Mouse (Mus musculus) c-Kit-positive CD71-negative TER-119-negative erythroid progenitor cells, embryonic 14.5 days (primary cell): Measurements from ENCODE around the gene Vmn2r16.

ENCODE experiments used
- DNase-seq: peaks from one replicate; pipeline ENCODE4 v3.0.0-alpha.2; 2013; ENCODE audit warnings: low read depth

Vmn2r16 gene

DNA sequence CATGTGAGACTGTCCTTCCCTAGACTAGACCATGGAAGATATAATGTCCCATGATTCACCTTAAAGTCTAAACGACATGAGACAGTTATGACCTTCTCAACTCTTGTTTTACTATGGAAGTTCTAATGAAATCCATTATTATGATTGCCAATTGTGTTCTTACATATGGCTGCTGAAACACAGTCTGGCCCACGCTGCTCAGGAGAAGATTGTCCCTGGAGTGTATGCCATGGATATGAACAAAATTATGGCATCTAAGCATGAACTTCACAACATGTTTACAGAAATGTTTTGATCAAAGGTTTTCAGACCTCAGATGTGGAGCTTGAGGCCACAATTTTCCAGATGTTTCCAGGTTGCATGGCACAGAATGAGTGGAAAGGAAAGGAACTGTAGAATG, at the start of gene Vmn2r16:
Gene Vmn2r16, plus strand, starts transcription at position 301 of the 400 bp plus-strand sequence.
- DNase-seq, result no peak

DNA sequence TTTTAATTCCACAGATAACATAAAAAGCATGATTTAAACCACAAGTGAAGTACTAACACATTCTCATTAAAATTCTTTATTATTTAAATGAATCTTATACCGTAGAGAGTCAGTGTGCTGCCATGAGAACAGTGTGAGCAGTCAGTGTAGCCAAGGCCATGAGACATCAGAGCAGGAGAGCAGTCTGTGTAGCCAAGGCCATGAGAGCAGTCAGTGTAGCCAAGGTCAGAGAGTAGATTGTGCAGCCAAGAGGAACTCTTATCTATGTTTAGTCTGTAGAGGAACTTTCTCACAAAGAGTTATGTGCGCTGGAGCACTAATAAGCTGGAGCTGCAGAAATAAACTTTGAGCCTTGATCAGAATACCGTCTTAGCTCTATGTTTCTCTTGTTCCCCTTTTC, 35.3 kb upstream of the Vmn2r16 start:
- no peak for DNase-seq

DNA sequence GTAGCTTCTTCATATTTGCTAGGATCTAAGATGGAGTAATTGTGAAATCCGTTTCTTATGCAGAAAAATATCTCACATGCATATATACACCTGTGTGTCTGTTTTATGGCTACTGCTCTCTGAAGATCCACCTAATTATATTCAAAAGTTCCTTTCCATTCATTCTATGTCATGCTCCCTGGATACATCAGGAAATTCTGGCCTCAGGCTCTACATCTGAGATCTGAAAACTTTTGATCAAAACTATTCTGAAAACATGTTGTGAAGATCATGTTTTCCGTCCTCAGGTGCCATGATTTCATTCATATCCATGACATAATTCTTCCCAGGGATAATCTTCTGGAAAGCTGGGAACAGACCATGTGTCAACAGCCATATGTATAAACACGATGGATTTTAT, 32.4 kb upstream of the Vmn2r16 start, which contains the start of gene Vmn2r15:
Gene Vmn2r15, minus strand, starts transcription at position 101 of the 400 bp plus-strand sequence.
- no peak for DNase-seq

DNA sequence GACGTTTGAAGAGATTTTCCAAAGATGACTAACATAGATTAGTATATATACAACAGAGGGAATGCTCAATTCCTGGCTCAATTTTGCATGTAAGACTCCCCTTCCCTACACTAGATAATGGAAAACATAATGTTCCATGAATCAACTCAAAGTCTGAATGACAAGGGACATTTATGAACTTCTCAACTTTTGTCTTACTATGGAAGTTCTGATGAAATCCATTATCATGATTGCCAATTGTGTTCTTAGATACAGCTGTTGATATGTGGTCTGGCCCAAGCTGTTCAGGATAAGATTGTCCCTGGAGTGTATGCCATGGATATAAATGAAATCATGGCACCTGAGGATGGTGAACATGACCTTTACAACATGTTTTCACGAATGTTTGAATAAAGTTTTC, 89.4 kb downstream of the Vmn2r16 start, which contains the start of gene Vmn2r17:
Gene Vmn2r17, plus strand, starts transcription at position 301 of the 400 bp plus-strand sequence.
- no peak for DNase-seq
